Mouse (Mus musculus) heart, adult 2 months (tissue): ENCODE results near the gene Chn2.

Experiments used
- CTCF ChIP-seq: fragments of 200-600 bp; IDR thresholded peaks from 2 replicates; pipeline ENCODE4 v1.8.1; 2022; ENCODE audit warnings: antibody characterized with exemption, mild to moderate bottlenecking, moderate library complexity
- EP300 ChIP-seq: fragments of 200-500 bp; IDR thresholded peaks from 2 replicates; pipeline ENCODE4 v1.6.1; 2011; ENCODE audit warnings: low read depth, low read length, control low read depth; ENCODE audit not compliant: insufficient read depth
- POLR2A ChIP-seq: fragments of 200-500 bp; IDR thresholded peaks from 2 replicates; pipeline ENCODE4 v1.6.1; 2011; ENCODE audit warnings: mild to moderate bottlenecking, low read depth, low read length, control low read depth; ENCODE audit not compliant: insufficient read depth

- TF ChIP-seq CTCF (no peak), EP300 (no peak), POLR2A (no peak)
Measured at GRCm38 (mm10) chr6:54283299-54283698, 243.9 kb downstream of the Chn2 start.
